Mouse (Mus musculus): ENCODE results near the gene Slc5a2.

The Slc5a2 gene

GRCm38 (mm10) chr7:128300952-128301351, 35.5 kb downstream of the Slc5a2 start:
- no peak for DNase-seq (ENCODE audit: low spot score)

GRCm38 (mm10) chr7:128302151-128302550, 36.7 kb downstream of the Slc5a2 start:
- no peak for DNase-seq (ENCODE audit: low spot score)

- no peak for DNase-seq (ENCODE audit: low spot score)
These were observed 38.7 kb downstream of the Slc5a2 start for GRCm38 (mm10) chr7:128304198-128304597.

- no peak for DNase-seq (ENCODE audit: low spot score)
These were observed 39.5 kb downstream of the Slc5a2 start for GRCm38 (mm10) chr7:128304907-128305306.

GRCm38 (mm10) chr7:128307851-128308250, 42.4 kb downstream of the Slc5a2 start:
- no peak for DNase-seq (ENCODE audit: low spot score)

- no peak for DNase-seq (ENCODE audit: low spot score)
These were observed 43.8 kb downstream of the Slc5a2 start for GRCm38 (mm10) chr7:128309216-128309615.

- no peak for DNase-seq (ENCODE audit: low spot score)
These were observed 44.3 kb downstream of the Slc5a2 start for GRCm38 (mm10) chr7:128309776-128310175.

GRCm38 (mm10) chr7:128310229-128310688, 44.8 kb downstream of the Slc5a2 start:
- DNase-seq (ENCODE audit: low spot score) = no peak

GRCm38 (mm10) chr7:128311263-128311662, 45.8 kb downstream of the Slc5a2 start:
- DNase-seq (ENCODE audit: low spot score) = no peak

GRCm38 (mm10) chr7:128311811-128312210, 46.4 kb downstream of the Slc5a2 start:
- no peak for DNase-seq (ENCODE audit: low spot score)

GRCm38 (mm10) chr7:128312375-128313059, 47.1 kb downstream of the Slc5a2 start:
- DNase-seq (ENCODE audit: low spot score) = no peak

GRCm38 (mm10) chr7:128313601-128314000, 48.1 kb downstream of the Slc5a2 start:
- DNase-seq (ENCODE audit: low spot score) = no peak

GRCm38 (mm10) chr7:128314491-128314890, 49.0 kb downstream of the Slc5a2 start:
- no peak for DNase-seq (ENCODE audit: low spot score)

GRCm38 (mm10) chr7:128317011-128317410, 51.6 kb downstream of the Slc5a2 start:
- no peak for DNase-seq (ENCODE audit: low spot score)

- no peak for DNase-seq (ENCODE audit: low spot score)
These were observed 53.7 kb downstream of the Slc5a2 start for GRCm38 (mm10) chr7:128319140-128319539.

GRCm38 (mm10) chr7:128320219-128320816, 54.9 kb downstream of the Slc5a2 start:
- no peak for DNase-seq (ENCODE audit: low spot score)

GRCm38 (mm10) chr7:128321260-128321659, 55.8 kb downstream of the Slc5a2 start:
- no peak for DNase-seq (ENCODE audit: low spot score)

All from urinary bladder, postnatal 10 days (tissue).